Mouse (Mus musculus) CH12.LX (cell line): Measurements from ENCODE around the gene Atp2b2.

Experiments
- CTCF ChIP-seq, 2 experiments: IDR thresholded peaks in 1 of 2; conservative IDR thresholded peaks in 1 of 2; 2 replicates each; pipeline ENCODE4 v1.5.1; 2011 to 2012; ENCODE audit warnings: low read depth in 2 of 2, low read length in 2 of 2, improper control_type of control experiment in 1 of 2, inconsistent platforms in 1 of 2, mild to moderate bottlenecking in 1 of 2, moderate library complexity in 1 of 2
- GABPA ChIP-seq: IDR thresholded peaks from 2 replicates; pipeline ENCODE4 v1.6.1; 2012; ENCODE audit warnings: low read depth, low read length, improper control_type of control experiment, inconsistent platforms; ENCODE audit not compliant: insufficient replicate concordance
- JUN ChIP-seq: IDR thresholded peaks from 2 replicates; pipeline ENCODE4 v1.6.1; 2011; ENCODE audit warnings: low read depth, mild to moderate bottlenecking, low read length, improper control_type of control experiment, moderate library complexity; ENCODE audit not compliant: insufficient read depth
- MYC ChIP-seq: IDR thresholded peaks from 2 replicates; pipeline ENCODE4 v1.6.1; 2011; ENCODE audit warnings: low read depth, mild to moderate bottlenecking, improper control_type of control experiment, low read length
- PAX5 ChIP-seq: IDR thresholded peaks from 2 replicates; pipeline ENCODE4 v1.6.1; 2012; ENCODE audit warnings: low read length, inconsistent platforms, mixed read lengths
- POLR2A ChIP-seq: IDR thresholded peaks from 2 replicates; pipeline ENCODE4 v1.6.1; 2011; ENCODE audit warnings: low read depth, mild to moderate bottlenecking, improper control_type of control experiment, low read length

GRCm38 (mm10) chr6:114022104-114022503 is 20.3 kb downstream of the Atp2b2 start:
- TF ChIP-seq PAX5 (no peak), GABPA (no peak), POLR2A (no peak), CTCF (conservative IDR thresholded peaks at IDR 0.05 in 1 of 2, IDR thresholded peaks at IDR 0.05 in 1 of 2; ENCODE audit: low read depth in 2 of 2, low read length in 2 of 2) (no peak), JUN (no peak), MYC (no peak)
